Mouse (Mus musculus): ENCODE measurements around the gene Senp1.

Senp1 gene

DNA sequence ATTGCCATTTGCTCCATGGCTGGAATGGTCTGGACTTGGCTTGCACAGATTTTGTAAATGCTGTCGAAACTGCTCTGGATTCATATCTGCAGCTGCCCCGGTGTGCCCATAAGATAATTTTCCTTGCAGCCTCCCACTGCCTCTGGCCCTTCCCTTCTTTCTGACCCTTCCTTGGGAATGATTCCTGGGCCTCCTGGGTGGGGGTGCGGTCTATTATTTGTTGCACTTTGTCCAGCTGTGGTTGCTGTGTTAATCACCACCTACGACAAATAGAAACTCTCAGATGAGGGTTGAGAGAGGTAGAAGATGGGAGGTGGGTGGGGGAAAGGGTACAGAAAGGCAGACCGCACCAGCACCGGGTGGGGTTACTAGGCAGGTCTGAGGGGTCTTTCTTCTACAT is 13.7 kb upstream of the Senp1 start:
- DNase-seq: no peak

DNA sequence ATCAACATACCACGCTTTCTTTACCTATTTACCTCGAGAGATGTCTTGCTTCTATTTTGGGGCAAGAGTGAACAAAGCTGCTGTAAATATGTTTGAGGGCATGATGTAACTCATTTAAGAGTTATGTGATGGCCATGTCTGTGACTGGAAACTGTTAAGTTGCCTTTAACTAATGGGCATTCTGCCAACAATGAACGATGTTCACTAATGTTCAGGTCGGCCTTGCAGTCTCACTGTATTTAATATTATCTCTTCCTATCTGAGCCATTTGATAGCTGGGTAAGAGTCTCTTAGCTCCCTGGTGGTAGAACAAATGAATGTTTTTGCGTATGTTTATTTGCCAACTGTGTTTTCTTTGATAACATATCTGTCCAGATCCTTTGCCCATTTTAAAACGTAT is 13.0 kb upstream of the Senp1 start:
- DNase-seq: no peak

DNA sequence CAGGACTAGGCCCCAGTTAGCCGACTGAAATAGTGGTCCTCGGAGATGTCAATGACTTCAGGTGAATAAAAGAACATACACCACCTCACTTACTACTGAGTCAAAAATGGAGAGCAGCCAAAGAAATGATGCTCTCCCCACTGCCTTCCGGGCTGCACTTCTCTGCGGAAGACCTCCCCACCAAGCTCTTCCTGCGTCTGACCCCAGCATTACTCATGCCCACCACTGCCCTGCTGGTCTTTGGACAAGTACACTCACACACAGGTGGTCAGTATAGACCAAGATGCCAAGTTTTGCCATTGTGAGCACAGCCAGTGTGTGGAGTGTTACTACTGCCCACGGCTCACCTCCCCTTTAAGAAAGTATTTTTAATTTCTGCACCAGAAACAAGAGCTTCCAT is 8.9 kb upstream of the Senp1 start:
- no peak for DNase-seq

DNA sequence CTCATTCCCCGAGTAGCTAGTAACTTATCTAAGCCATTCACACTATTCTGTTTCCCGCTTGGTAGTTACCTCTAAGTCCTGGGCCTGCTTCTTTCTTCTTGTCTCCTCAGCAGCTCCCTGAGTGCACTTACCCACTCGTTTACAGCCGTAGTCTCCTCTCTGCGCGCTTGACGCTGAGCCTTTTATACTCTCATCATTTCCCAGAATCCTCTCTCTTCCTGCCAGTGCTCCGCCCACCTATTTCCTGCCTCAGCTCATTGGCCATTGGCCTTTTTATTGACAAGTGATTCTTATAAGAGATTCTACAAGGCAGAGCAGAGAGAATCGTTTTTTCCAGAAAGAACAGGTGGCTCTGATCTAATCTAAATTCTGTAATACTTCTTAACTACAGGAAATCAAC is 5.0 kb upstream of the Senp1 start:
- no peak for DNase-seq

DNA sequence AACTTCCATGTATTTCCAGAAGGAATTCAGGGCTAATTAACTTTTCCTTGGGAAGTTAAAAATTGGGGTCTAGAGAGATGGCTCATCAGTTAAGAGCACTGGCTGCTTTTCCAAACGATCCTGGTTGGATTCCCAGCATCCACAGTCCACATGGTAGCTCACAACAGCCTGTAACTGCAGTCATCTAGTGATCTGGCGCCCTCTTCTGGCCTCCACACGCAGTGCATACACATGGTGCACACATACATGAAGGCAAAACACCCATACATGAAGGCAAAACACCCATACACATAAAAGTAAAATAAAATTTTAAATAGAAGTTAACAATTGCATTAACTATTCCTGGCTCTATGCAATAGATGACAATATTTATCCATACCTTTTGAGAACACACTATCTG is 3.4 kb upstream of the Senp1 start:
- no peak for DNase-seq

DNA sequence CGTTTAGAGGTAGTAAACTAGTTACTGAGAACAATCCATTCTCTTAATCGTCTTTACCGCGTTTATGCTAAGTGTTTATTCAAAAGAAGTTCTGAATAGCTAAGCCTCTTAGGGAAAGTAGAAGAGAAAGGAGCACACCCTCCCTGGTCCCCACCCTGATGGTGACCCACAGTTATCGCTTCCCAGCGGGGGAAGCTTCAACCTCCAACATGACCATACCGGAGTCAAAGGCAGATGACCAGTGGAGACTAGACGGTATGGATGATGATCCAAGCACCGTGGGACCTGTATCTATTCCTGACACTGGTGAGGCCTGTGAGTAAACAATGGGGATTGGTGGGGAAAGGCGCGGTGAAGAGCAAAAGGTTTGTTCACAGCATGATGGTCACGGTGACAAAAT is 1.4 kb upstream of the Senp1 start:
- no peak for DNase-seq

DNA sequence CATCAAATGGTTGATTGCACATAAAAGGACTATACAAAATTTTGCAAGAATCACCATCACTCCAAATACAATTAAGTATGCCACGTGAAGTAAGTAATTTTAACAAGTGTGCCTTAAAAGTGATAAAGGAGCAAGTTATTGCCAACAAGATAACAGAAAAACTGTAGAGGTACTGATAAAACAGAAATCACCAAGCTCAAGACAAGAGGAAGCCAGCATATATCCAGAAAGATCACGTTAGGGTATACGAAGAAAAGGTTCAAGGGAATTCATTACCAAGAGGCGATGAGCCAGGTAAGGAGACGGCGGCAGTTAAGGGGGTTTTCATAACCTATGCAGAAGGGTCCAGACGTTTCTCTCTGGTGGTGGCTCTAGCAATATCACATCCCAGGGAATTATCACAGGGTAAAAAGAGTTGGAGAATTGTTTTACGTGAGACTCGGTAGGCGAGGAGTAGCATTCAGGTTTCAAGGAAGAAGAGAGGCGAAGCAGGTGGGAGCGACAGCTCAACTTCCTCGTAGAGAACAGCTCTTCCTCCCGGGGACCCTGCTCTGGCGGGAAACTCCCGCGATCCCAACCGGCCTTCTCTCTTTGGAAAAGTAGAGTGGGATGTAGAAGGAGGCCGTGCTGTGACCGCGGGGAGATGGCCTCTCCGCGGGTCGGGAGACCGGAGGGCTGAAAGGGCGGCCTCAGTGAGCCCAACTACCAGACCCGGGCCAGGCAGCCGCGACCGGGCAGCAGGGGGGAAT is 998 bp downstream of the Senp1 start, which contains the start of gene Pfkm:
Pfkm (plus strand) TSS at position 218 of the 749 bp plus-strand sequence.
- no peak for DNase-seq

DNA sequence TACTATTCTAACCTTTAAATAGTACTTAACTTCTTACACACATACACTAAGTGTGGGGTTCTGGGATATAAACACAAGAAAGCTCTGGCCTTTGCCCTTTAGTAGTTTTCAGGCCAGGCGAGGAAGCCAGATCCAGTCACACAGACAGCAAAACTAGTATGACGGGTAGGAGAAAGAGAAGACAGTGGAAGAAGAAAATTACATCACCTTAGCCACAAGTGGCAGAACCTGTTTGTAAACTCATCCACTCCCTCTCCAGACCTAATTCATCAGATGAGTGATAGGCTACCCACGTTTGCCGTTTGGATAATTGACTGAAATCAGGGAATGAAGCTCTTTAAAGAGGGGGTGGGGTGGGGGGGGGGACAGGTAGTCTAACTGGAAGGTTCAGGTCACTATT is 1.7 kb downstream of the Senp1 start:
- no peak for DNase-seq

DNA sequence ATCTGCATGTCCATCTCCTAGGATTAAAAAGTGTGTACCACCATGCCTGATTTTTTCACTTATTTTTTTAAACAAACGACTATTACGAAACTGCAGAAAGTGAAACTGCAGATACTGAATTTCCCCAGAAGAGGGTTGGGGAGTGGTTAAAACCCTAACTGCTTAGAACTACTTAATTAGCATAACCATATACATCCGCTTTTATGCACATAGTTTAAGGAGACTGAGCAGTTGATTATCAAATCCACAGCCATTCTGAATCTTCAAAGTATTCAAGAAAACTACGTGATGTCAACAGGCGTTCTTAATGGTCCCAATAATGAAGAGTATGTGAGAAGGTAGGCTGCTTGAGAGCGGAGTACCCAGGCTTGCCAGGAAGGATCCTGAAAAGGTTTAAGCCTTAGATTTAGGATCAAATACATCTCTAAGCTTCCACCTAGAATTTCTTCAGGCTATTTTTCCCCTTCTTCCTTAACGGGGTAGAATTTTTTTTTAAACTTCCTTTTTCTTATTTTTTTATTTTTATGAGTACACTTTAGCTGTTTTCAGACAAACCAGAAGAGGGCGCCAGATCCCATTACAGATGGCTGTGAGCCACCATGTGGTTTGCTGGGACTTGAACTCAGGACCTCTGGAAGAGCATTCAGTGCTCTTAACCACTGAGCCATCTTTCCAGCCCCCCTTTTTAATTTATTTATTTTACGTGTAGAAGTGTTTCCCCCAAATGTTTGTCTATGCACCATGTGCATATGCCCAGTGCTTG is 3.9 kb downstream of the Senp1 start:
- no peak for DNase-seq

DNA sequence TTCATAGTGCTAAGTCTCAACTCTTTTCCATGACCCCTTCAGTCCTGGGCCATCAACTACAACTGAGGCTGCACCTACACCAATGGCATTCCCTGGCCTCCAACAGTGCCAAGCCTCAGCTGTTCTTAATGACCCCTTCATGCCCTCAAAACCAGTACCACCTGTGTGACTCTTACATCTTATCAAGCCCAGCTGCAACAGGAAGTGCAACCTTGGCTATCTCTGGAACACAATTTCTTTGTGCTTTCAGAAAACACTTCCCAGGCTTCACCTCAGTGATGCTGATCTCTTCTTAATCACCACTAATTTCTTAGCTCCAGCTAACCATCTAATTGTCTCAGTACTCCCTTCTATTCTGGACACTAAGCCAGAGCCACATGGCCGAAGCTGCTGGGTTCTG is 4.7 kb downstream of the Senp1 start:
- no peak for DNase-seq

DNA sequence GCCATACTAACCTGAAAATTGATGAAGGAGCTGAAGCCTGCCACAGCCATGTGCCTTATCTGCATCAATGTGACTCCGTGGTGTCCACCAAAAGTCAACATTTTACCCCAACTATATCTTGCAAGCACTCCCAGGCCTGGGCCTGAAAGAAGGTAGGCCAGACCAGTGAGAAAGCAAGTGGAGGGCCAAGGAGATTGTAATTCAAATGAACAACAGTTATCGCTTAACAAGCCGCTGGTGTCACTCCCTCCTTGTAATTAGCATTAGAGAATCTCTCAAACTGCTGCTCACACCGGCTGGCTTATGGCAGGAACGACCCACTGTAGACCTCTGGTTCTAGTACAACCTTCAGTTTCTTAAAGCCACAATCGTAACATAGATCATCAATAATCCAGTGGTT is 16.6 kb downstream of the Senp1 start:
- DNase-seq: no peak

DNA sequence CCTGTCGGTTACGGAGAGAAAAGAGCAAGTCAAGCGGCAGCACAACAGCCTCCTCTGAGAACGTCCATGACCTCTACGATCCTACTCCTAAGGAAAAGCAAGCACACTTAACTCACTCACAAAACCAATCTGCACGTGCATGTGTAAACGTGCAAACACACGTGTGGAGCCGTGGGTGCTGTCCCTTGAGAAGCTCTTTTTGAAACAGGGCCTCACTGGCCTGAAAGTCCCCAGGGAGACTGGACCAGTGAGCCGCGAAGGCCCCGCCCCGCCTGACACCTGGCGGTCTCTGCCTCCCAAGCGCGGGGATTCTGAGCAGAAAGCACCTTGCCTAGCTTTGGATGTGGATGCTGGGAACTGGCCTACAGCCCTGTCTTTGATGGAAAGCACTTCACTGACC is 18.5 kb downstream of the Senp1 start:
- no peak for DNase-seq

DNA sequence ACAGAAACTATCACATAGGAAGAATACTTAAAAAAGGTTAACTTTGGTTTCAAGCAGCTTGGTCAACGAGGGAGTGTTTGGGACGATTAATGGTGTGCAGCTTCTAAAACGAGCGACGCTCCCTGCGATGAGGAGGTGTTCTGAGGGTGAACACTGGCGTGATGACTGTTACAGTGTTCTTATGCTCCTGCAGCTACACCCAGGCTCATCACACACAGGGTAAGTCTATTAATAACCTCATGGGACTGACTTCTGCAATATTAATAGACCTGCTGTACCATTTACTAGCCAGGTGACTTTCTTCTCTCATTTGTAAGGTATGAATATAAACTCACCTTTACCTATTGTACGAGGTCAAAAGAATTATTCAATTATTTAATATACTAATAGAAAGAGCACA is 19.0 kb downstream of the Senp1 start:
- DNase-seq: no peak

DNA sequence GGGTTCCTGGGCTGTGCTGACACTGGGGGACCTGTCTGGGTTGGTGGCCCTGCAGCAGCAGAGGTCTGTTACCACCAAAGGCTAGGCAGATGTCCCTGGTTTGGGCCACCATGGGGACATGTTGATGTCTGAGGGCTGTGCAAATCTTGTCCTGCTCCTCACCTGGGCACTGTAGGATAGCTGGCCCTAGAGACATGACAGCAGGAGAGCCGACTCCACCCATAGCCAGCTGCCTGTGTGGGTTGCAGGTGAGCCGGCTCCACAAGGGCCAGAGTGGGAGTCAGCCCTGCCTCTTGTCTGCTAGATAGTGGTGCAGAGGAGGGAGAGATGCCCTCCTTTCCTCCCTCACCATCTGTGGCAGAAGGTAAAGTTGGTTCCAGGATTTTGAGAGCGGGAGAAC is 23.2 kb downstream of the Senp1 start:
- no peak for DNase-seq

DNA sequence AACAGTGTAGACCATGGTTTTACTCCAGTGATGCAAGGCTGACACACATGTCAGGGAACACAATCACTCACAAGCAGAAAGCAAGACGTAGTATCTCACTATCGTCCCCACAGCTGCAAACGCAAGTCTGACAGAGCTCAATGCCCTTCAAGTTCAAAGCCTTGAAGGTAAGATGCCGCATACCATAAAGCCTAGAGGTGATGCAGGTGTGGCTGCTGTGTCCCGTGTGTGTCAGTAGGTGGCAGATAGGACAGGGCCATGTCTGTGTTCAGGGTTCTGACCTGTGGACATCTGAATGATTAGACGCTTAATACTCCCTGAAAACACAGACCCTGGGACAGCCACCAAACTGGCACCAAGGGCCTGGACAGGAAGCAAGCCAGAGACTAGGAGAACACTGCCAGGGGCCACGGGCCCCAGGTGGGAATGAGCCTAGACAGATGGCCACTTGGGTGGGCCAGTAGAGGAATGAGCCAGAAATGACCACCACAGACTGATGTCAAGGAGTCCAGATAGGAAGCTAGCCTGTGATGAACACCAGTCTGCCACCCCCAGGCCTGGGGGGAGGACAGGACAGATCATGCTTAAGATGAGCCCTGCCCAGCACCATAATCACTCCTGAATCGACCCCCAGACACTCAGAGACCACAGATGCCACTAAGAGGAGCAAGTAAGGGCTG is 23.8 kb downstream of the Senp1 start:
- DNase-seq: no peak

DNA sequence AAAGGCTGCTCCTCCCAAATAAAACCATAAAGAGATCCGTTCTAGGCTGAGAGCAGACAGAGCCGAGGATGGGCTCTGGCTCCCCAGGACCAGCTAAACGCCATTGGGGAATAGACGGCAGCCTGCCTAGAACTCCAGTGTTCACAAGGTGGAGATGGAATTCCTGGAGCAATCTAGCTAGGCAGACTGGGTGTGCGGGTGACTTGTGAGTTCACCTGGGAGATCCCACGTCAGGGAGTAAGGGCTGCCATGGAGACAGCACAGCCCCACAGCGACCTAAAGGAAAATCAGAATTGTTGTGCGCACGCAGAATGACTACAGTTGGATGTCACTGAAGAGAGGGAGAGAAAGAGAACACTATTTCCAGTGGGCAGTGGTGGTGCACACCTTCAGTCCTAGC is 25.0 kb downstream of the Senp1 start:
- no peak for DNase-seq

DNA sequence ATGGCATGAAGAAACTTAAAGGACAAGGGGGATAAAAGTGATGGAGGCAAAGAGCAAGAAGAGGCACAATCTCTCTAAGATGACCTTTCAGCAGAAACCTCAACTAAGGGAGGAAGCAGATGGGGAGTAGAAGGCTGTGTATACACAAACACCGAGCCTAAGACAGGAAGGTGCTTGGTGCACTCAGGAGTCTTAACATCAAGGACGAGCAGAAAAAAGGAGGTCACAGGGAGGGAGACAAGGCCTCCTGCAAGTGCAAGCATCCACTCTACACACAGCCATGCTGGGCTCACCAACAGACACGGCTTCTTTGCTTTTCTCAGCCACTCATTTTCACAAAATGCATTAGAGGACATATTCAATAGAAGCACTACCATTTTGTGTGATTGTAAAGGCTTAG is 26.1 kb downstream of the Senp1 start:
- DNase-seq: no peak

DNA sequence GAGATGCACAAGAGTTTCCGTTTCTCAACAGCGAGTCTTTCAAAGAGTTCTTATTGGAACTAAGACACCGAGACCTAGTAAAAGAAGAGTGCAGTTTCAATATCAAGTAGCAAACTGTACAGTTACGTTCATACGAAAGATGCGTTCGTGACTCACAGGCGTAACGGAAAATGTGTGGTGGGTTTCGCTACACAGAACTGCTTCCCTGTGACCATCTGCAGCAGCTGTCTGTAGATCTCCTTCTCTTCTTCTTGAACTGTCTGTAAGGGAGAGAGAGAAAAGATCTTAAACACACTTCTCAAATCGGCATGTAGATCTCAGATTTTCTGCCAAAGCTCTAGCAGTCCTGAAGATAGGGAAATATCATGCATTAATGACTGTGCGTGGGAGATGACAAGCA is 26.9 kb downstream of the Senp1 start:
- no peak for DNase-seq

DNA sequence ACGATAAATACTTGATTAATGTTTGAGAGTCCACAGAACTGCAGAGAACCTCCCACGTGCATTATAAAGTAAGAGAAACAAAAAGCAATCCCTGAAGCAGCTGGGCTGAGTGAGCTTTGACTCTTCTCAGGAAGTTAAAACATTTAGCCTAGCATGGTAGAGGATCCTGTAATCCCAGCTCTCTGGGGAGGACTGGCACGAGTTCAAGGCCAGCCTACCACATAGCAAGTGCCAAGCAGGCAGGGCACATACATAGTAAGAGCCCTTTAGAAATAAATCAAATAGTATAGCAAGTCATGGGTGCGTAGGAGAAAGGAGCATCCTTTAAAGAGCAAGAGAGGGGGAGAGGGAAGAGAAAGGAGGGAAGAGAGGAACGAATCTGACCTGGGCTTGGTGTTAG is 27.7 kb downstream of the Senp1 start:
- no peak for DNase-seq

DNA sequence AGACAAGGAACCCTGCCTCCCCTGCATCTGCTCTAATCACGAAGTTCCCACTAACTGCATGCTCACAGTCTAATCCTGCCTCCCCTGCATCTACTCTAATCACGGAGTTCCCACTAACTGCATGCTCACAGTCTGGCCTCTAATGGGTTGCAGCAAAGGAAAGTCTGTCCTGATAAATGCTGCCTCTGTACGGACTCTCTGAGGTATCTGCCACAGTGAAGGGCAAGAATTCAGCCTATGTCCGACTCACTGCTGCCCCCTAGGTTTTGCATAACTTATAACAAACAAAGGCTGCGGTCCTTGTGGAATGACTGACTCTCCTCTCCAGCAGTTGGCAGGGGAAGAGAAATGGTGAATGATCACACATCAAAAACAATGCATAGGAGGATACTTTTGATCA is 38.3 kb downstream of the Senp1 start:
- DNase-seq: peak; percentile 41

DNA sequence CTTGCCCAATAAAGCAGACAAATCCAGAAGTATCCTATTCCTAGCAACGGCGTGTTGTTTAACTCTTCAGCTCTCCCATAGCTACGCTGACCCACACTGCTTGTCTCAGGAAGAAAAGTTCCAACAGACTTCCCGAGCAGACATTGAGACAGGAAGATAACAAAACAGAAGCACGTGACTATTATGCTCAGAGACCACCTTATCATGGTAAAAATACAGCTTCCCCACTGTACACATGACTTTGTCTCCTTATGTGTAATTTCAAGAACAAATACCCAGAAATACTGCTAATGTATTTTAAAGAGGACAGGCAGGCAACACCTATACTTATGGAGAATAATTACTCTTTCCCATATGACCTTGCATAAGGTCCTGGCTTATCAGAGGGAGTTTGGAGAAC is 41.9 kb downstream of the Senp1 start:
- DNase-seq: no peak

DNA sequence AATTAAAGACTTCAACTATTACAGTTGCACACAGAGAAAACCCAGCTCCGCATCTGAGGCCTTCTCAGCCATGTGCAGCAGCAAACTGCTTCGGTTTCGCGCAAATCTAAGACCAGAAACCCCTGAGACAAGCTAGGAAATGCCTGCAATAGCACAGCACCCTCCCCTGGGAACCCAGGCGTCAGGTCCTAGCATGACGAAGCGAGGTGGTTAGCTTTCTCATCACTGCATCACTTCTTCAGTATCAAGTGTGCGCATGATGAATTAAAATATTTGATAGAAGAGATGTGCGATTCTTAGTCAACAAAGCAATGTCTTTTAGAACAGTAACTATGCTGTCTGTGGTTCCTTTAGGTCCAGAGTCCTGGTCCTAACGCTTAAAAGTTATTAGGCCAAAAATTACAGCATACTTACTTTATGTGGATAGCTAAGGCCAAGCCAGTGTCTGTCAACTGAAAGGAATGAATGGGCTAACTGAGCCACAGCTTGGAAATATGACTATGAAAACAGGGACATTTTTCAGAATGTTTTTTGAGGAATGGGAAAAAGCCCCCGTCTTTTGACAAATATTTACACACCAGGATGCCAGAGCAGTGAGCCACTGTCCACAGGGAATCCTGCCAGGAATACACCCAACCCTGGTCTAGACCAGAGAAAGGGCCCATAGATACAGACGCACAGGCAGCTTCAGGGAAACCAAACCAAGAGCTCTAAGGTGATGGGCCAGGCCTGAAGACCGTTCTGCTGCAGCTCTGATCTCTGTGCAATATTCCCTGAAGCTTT is 44.4 kb downstream of the Senp1 start:
- DNase-seq: no peak

DNA sequence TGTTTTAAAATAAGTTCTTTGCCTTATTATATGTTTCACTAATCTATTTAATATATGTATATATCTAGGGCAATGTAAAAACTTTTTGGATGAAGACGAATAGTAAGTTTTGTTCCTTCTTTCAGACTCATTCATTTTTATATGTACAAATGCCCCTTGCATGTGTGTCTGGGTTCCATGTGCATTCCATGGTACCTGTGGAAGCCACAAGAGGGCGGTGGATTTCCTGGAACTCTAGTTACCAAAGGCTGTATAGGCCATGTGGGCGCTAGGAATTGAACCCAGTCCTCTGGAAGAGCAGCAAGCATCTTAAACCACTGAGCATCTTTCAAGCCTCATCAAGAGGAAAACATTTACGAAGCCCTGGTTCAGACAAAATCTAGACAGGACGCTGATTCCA is 49.2 kb downstream of the Senp1 start:
- no peak for DNase-seq

Data from right cerebral cortex, adult 18-20 months (tissue).